Mouse (Mus musculus): ENCODE results near the gene Ehd4. TPM values are rescaled to one million over a fixed set of nuclear protein-coding genes. Genes with fewer than 3 reads are reported as not detected.

Gene Ehd4
- polyA plus RNA-seq, 1 experiment = 19.5 TPM

GRCm38 (mm10) chr2:120093671-120094430 lies 60.6 kb downstream of the Ehd4 start:
- peak overlapping the region; percentile 39; the same call in 1 of the 2 replicates for H3K27ac ChIP-seq (ENCODE audit: insufficient read depth, low read length)
- no peak overlapping the region for H3K4me3 ChIP-seq (ENCODE audit: insufficient read depth, low read length)
- peaks cover 18% of the 10 kb centered on the region for H3K4me1 ChIP-seq (ENCODE audit: control insufficient read depth, insufficient read depth, low read length)
- TF ChIP-seq CTCF (IDR thresholded peaks at IDR 0.05; ENCODE audit: borderline replicate concordance, insufficient read depth, low read length) (peak; percentile 85; the same call in 1 of the 2 replicates), POLR2A (IDR thresholded peaks at IDR 0.05; ENCODE audit: low read depth, low read length) (no peak)

DNA sequence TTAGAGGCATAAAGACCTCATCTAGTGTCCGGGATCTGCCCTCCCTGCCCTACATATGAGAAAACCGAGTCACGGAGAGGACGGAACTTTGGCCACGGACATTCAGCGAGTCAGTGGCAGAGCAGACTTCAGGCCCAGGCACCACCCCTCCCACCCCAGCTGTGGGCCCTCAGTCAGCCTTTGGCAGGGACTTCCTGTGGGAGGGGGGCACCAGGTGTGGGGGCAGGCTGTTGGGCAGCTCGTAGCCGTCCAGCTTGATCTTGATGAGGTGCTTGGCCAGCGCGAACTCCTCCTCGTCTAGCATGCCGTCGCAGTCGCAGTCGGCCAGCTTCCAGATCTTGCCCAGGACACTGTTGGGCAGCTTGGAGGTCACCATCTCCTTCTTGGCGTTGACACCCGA lies 63.4 kb downstream of the Ehd4 start:
- TF ChIP-seq CTCF (IDR thresholded peaks at IDR 0.05; ENCODE audit: borderline replicate concordance, insufficient read depth, low read length) (no peak), POLR2A (IDR thresholded peaks at IDR 0.05; ENCODE audit: low read depth, low read length) (no peak)
- no peak overlapping the region for H3K27ac ChIP-seq (ENCODE audit: insufficient read depth, low read length)
- peaks cover 7% of the 10 kb centered on the region; the same call in 1 of the 2 replicates for H3K4me1 ChIP-seq (ENCODE audit: control insufficient read depth, insufficient read depth, low read length)
- H3K4me3 ChIP-seq (ENCODE audit: insufficient read depth, low read length) = no peak overlapping the region

DNA sequence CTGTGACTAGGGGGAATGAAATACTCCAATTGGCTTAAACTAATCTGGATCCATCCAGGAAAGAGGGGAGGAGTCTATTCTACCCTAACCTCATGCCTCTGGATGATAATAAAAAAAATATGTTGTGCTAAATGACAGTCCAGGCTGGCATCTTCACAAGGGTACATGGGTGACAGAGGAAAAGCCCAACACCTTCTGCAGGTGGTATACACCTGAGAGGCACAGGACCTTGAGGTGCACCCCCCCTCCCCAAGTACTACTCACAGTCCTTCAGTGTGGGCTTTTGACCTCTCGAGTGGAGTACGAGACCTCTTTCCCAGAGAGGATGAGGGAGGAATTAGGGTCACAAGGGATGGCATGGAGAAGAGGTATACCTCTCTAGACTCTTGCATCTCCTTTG lies 66.5 kb downstream of the Ehd4 start:
- Histone ChIP-seq H3K27ac (ENCODE audit: insufficient read depth, low read length) (no peak overlapping the region), H3K4me3 (ENCODE audit: insufficient read depth, low read length) (no peak overlapping the region), H3K4me1 (ENCODE audit: control insufficient read depth, insufficient read depth, low read length) (no peaks in the 10 kb centered on the region)
- TF ChIP-seq POLR2A (IDR thresholded peaks at IDR 0.05; ENCODE audit: low read depth, low read length) = no peak

DNA sequence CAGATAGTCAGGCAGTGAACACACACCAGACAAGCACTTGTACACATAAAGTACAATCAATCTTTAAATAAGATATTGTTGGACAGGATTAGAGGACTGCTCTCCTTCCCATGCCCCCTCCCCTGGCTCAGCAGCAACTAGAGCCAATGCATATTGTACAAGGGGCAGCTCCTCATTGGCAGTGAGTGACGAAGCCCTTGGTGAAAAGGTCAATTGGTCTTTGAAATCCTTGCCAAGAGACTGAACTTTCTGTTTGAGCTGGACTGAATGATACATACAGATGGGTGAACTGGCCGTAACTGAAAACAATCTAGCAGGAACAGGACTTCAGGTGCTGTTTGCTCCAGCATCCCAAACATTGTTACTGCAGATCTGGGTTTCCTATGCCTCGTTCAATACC lies 67.0 kb downstream of the Ehd4 start:
- TF ChIP-seq CTCF (IDR thresholded peaks at IDR 0.05; ENCODE audit: borderline replicate concordance, insufficient read depth, low read length) = no peak
- TF ChIP-seq POLR2A (IDR thresholded peaks at IDR 0.05; ENCODE audit: low read depth, low read length) = no peak
- H3K27ac ChIP-seq (ENCODE audit: insufficient read depth, low read length) = no peak overlapping the region

GRCm38 (mm10) chr2:120086038-120086437 lies 68.4 kb downstream of the Ehd4 start:
- Histone ChIP-seq H3K4me1 (ENCODE audit: control insufficient read depth, insufficient read depth, low read length) (no peaks in the 10 kb centered on the region), H3K4me3 (ENCODE audit: insufficient read depth, low read length) (no peak overlapping the region), H3K27ac (ENCODE audit: insufficient read depth, low read length) (no peak overlapping the region)
- TF ChIP-seq CTCF (IDR thresholded peaks at IDR 0.05; ENCODE audit: borderline replicate concordance, insufficient read depth, low read length) = no peak
- TF ChIP-seq POLR2A (IDR thresholded peaks at IDR 0.05; ENCODE audit: low read depth, low read length) = no peak

More for the DNA sequence above, 67.0 kb downstream of the Ehd4 start:
- Histone ChIP-seq H3K4me1 (ENCODE audit: control insufficient read depth, insufficient read depth, low read length) (no peaks in the 10 kb centered on the region), H3K4me3 (ENCODE audit: insufficient read depth, low read length) (no peak overlapping the region)

DNA sequence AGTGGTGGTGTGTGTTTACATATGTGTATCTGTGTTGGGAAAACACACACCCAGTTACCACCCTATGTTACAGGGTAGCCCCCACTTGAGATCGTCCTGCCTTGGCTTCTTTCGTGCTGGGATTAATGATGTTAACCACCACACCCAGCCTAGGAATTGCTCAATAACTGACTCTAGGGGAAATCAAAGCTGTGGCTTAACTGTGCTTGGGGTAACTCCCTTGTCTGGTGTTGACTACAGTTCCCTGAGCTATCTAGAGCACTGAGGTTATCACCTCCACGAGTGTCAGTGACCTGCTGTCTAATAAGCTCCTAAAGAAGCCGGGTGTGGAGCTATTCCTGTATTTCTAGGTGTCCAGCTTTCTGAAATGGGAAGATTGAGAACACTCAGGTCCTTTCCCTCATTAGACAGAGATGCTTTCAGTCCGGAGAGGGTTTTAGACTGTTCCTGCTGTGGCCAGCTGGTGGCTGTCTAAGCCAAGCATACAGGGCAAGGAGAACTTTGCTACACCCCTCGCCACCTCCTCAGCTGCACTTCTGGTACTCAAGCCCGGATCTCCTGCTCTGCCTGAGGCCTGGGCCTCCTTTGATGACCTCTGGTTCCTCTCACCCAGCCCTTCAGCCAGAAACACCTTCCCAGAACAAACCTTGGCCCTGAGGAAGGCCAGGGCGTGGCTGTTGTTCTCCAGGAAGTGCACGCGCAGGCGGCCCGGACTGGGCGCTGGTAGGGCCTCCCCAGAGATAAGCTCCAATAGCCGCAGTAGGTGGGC lies 69.6 kb downstream of the Ehd4 start:
- Histone ChIP-seq H3K4me1 (ENCODE audit: control insufficient read depth, insufficient read depth, low read length) (no peaks in the 10 kb centered on the region), H3K4me3 (ENCODE audit: insufficient read depth, low read length) (no peak overlapping the region), H3K27ac (ENCODE audit: insufficient read depth, low read length) (no peak overlapping the region)
- TF ChIP-seq POLR2A (IDR thresholded peaks at IDR 0.05; ENCODE audit: low read depth, low read length) (no peak), CTCF (IDR thresholded peaks at IDR 0.05; ENCODE audit: borderline replicate concordance, insufficient read depth, low read length) (peak; percentile 68; the same call in 1 of the 2 replicates)

- TF ChIP-seq CTCF (IDR thresholded peaks at IDR 0.05; ENCODE audit: borderline replicate concordance, insufficient read depth, low read length) = no peak
- Histone ChIP-seq H3K27ac (ENCODE audit: insufficient read depth, low read length) (no peak overlapping the region), H3K4me3 (ENCODE audit: insufficient read depth, low read length) (no peak overlapping the region), H3K4me1 (ENCODE audit: control insufficient read depth, insufficient read depth, low read length) (no peaks in the 10 kb centered on the region)
These were observed 72.0 kb downstream of the Ehd4 start for GRCm38 (mm10) chr2:120082416-120082815.

DNA sequence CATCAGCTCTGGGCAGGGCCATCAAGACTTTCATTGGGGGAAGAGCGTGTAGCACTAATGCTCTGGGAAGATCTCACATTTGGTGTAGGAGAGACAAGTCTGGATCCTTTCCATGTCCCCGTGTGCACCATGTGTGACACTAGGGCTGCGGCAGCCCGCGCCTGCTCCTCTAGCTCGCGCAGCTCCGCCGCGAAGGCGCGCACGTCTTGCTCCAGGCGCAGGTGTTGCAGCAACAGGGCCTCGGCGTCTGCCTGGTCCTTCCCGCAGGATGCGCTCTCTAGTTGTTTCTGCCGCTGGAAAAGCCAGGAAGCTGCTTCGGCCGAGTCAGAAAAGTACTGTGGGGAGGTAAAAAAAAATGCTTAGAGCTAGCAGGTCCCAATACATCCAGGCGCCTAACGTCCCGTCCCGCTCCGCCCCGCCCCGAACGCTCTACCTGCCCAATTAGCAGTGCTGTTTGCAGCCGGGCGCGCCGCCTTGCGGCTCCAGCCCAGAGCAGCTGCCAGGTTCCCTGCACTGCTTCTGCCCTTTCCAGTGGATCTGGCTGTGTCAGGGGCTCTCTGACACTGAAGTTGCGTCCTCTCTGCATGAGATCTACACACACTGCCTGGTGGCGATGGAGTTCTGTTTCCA lies 78.2 kb downstream of the Ehd4 start:
- TF ChIP-seq POLR2A (IDR thresholded peaks at IDR 0.05; ENCODE audit: low read depth, low read length) (no peak), CTCF (IDR thresholded peaks at IDR 0.05; ENCODE audit: borderline replicate concordance, insufficient read depth, low read length) (0 out of 2 replicates have a peak, but pooled peaks have one; percentile 32)
- H3K4me1 ChIP-seq (ENCODE audit: control insufficient read depth, insufficient read depth, low read length) = no peaks in the 10 kb centered on the region
- no peak overlapping the region for H3K27ac ChIP-seq (ENCODE audit: insufficient read depth, low read length)
- peak overlapping the region; percentile 21 for H3K4me3 ChIP-seq (ENCODE audit: insufficient read depth, low read length)

- Histone ChIP-seq H3K27ac (ENCODE audit: insufficient read depth, low read length) (no peak overlapping the region), H3K4me1 (ENCODE audit: control insufficient read depth, insufficient read depth, low read length) (no peaks in the 10 kb centered on the region), H3K4me3 (ENCODE audit: insufficient read depth, low read length) (no peak overlapping the region)
- no peak for TF ChIP-seq POLR2A (IDR thresholded peaks at IDR 0.05; ENCODE audit: low read depth, low read length)
- TF ChIP-seq CTCF (IDR thresholded peaks at IDR 0.05; ENCODE audit: borderline replicate concordance, insufficient read depth, low read length) = no peak
These were observed 80.3 kb downstream of the Ehd4 start for GRCm38 (mm10) chr2:120074096-120074495.

Measured in embryonic fibroblast, embryonic 13.5 days (primary cell).